Mouse (Mus musculus) CH12.LX (cell line): Measurements from ENCODE around the gene Ncor2.

Source experiments
- SMC3 ChIP-seq: IDR thresholded peaks from 2 replicates; pipeline ENCODE4 v1.6.1; 2011; ENCODE audit warnings: low read depth, low read length, improper control_type of control experiment
- ZMIZ1 ChIP-seq: IDR thresholded peaks from 2 replicates; pipeline ENCODE4 v1.6.1; 2012; ENCODE audit warnings: low read depth, mild to moderate bottlenecking, inconsistent platforms, low read length, improper control_type of control experiment

GRCm38 (mm10) chr5:125066479-125067471, 112.2 kb downstream of the Ncor2 start:
- TF ChIP-seq ZMIZ1: no peak
- peak; percentile 72 for TF ChIP-seq SMC3
